Mouse (Mus musculus) lung, postnatal 0 days (tissue): ENCODE measurements at regions not wholly inside any gene's neighbourhood (a gene's known extent, or its start where the extent isn't known, plus 50 kb on each side); places are given as distances from the start of the nearest gene placed in this dataset.

Experiments
- CTCF ChIP-seq: IDR thresholded peaks from 2 replicates; pipeline ENCODE4 v1.5.1; 2016; ENCODE audit warnings: antibody characterized with exemption, mild to moderate bottlenecking
- EP300 ChIP-seq: IDR thresholded peaks from 2 replicates; pipeline ENCODE4 v1.6.1; 2016; ENCODE audit warnings: antibody characterized with exemption, mild to moderate bottlenecking, control low read depth

DNA sequence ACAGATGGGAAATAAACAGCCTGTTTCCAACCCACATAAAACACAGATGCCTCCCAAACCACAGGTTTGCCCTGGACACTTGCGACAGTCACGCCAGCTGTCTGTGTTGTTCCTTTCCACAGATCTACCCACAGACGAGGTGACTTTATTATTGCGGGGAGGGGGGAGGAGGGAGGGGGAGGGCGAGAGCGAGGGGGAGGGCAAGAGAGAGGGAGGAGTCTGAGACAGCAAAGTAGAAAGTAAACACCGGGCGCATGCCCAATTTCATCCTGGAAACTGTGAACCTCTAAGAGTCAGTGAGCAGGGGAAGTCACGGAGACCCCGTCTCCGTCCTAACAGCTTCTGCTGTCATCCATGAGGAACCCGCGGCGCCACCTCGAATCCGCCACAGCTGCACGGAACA lies 155.8 kb downstream of the Dyrk2 start:
- TF ChIP-seq EP300, result no peak
- no peak for TF ChIP-seq CTCF
